26 mouse cellular contexts compared by ENCODE assay signal in genomic region chr8:44993376-44993775, GRCm38 (mm10). TPM values are rescaled to one million over a fixed set of nuclear protein-coding genes. Genes with fewer than 3 reads are reported as not detected.
DNase-seq lines count a peak whose midpoint lies in the region; ATAC-seq and TF ChIP-seq lines count a peak whose summit lies in the region.
"Had no signal": no experiment of that assay in that cellular context is flagged by ENCODE, and none has a peak within 500 bp of the region (broad histone marks: within the 10 kb centered on the region; RNA-seq: fewer than 3 reads in every experiment).

No protein-coding gene starts in this region.

- ATAC-seq in frontal cortex, adult (ENCODE audit: low TSS enrichment): peak; percentile 45; the same call in 1 of the 2 replicates
- no peak for ATAC-seq in intestine, embryonic 14.5 days (replicated peaks; ENCODE audit: low FRiP score, low TSS enrichment, low read depth)
- ATAC-seq in intestine, embryonic 16.5 days: no peak
- ATAC-seq in erythroblast, adult 5-6 weeks (replicated peaks; ENCODE audit: low FRiP score, poor library complexity, severe bottlenecking): no peak
- ATAC-seq in hindbrain, postnatal 0 days: no peak
- ATAC-seq: activated CD4-positive, CD25-positive, alpha-beta regulatory T cell, adult 4 months; forebrain, embryonic 16.5 days; intestine, postnatal 0 days; midbrain, embryonic 13.5 days; Patski had no signal

- no peak overlapping the region for H3K4me3 ChIP-seq in intestine, embryonic 14.5 days (ENCODE audit: low read depth, low read length)
- no peak overlapping the region for H3K4me3 ChIP-seq in intestine, embryonic 16.5 days (ENCODE audit: low read length)
- no peak overlapping the region for H3K4me3 ChIP-seq in hindbrain, postnatal 0 days (ENCODE audit: low read length)
- H3K4me3 ChIP-seq: embryonic facial prominence, embryonic 10.5 days; hindbrain, embryonic 15.5 days; liver, embryonic 13.5 days; midbrain, embryonic 13.5 days; neural tube, embryonic 12.5 days had no signal

- 63% methylated on average over 4 of the region's 4 CpGs for WGBS in intestine, embryonic 14.5 days
- WGBS in intestine, embryonic 16.5 days: 48% methylated on average over 4 of the region's 4 CpGs
- 47% methylated on average over 4 of the region's 4 CpGs for WGBS in hindbrain, postnatal 0 days

- no peaks in the 10 kb centered on the region for H3K9me3 ChIP-seq in intestine, embryonic 14.5 days (ENCODE audit: control insufficient read depth, low read length)
- no peaks in the 10 kb centered on the region for H3K9me3 ChIP-seq in intestine, embryonic 16.5 days (ENCODE audit: control insufficient read depth, low read length)
- H3K9me3 ChIP-seq in hindbrain, postnatal 0 days (ENCODE audit: low read length): no peaks in the 10 kb centered on the region
- H3K9me3 ChIP-seq: embryonic facial prominence, embryonic 10.5 days; forebrain, embryonic 10.5 days; hindbrain, embryonic 15.5 days; liver, embryonic 13.5 days; midbrain, embryonic 13.5 days; neural tube, embryonic 12.5 days had no signal

- peaks cover 33% of the 10 kb centered on the region for H3K4me1 ChIP-seq in intestine, embryonic 14.5 days (replicated peaks; ENCODE audit: control insufficient read depth, insufficient read depth, low read length)
- peaks cover 39% of the 10 kb centered on the region for H3K4me1 ChIP-seq in intestine, embryonic 16.5 days (ENCODE audit: control insufficient read depth, insufficient read depth, low read length)
- peaks cover 17% of the 10 kb centered on the region; the same call in 1 of the 2 replicates for H3K4me1 ChIP-seq in hindbrain, postnatal 0 days (ENCODE audit: insufficient read depth, low read length)
- H3K4me1 ChIP-seq: liver, embryonic 13.5 days had no signal

- H3K27ac ChIP-seq in intestine, embryonic 14.5 days (ENCODE audit: low read depth): no peak overlapping the region
- no peak overlapping the region for H3K27ac ChIP-seq in intestine, embryonic 16.5 days (ENCODE audit: low read length)
- H3K27ac ChIP-seq in hindbrain, postnatal 0 days: no peak overlapping the region
- H3K27ac ChIP-seq: embryonic facial prominence, embryonic 10.5 days; hindbrain, embryonic 15.5 days; liver, embryonic 13.5 days; midbrain, embryonic 13.5 days; neural tube, embryonic 12.5 days had no signal

- H3K4me2 ChIP-seq in intestine, embryonic 14.5 days (ENCODE audit: low read length): no peak overlapping the region
- no peak overlapping the region for H3K4me2 ChIP-seq in intestine, embryonic 16.5 days (ENCODE audit: low read depth, low read length)
- no peak overlapping the region for H3K4me2 ChIP-seq in hindbrain, postnatal 0 days (ENCODE audit: low read depth, low read length)
- H3K4me2 ChIP-seq: heart, embryonic 11.5 days; hindbrain, embryonic 15.5 days; liver, embryonic 13.5 days; midbrain, embryonic 13.5 days; neural tube, embryonic 12.5 days had no signal

- H3K27me3 ChIP-seq in intestine, embryonic 14.5 days (replicated peaks; ENCODE audit: control insufficient read depth, insufficient read depth, low read length): no peaks in the 10 kb centered on the region
- H3K27me3 ChIP-seq in intestine, embryonic 16.5 days (replicated peaks; ENCODE audit: control insufficient read depth, insufficient read depth, low read length): no peaks in the 10 kb centered on the region
- no peaks in the 10 kb centered on the region for H3K27me3 ChIP-seq in hindbrain, postnatal 0 days (ENCODE audit: insufficient read depth, low read length)
- H3K27me3 ChIP-seq: hindbrain, embryonic 15.5 days; neural tube, embryonic 12.5 days; Patski had no signal

- TF ChIP-seq CTCF in hindbrain, postnatal 0 days (IDR thresholded peaks at IDR 0.05; ENCODE audit: low read depth): no peak

- no peak for DNase-seq in frontal cortex, postnatal 10 days (ENCODE audit: low spot score in 2 of 2)
- peak; percentile 42 for DNase-seq in intestine, embryonic 14.5 days (ENCODE audit: low spot score)
- DNase-seq in ES-CJ7 (ENCODE audit: low read depth, low spot score): peak; percentile 42
- peak; percentile 57 for DNase-seq in adrenal gland, postnatal 10 days
- no peak for DNase-seq in hindbrain, postnatal 0 days (ENCODE audit: low spot score)
- DNase-seq: cerebellum, adult 9-10 months; kidney, postnatal 25 days; liver, embryonic 13.5 days; lung, adult 2 months; lung, postnatal 14 days; thymus, adult 18-20 months; thymus, postnatal 4 days had no signal

- H3K36me3 ChIP-seq in intestine, embryonic 14.5 days (ENCODE audit: control insufficient read depth, insufficient read depth, low read length): peaks cover 23% of the 10 kb centered on the region
- no peaks in the 10 kb centered on the region for H3K36me3 ChIP-seq in intestine, embryonic 16.5 days (ENCODE audit: control insufficient read depth, insufficient read depth, low read length)
- H3K36me3 ChIP-seq in hindbrain, postnatal 0 days (ENCODE audit: insufficient read depth, low read length): no peaks in the 10 kb centered on the region; the same call in 1 of the 2 replicates
- H3K36me3 ChIP-seq: G1E; hindbrain, embryonic 15.5 days; liver, embryonic 13.5 days; midbrain, embryonic 13.5 days; neural tube, embryonic 12.5 days had no signal

- no peak overlapping the region for H3K9ac ChIP-seq in intestine, embryonic 14.5 days (ENCODE audit: low read length)
- H3K9ac ChIP-seq in intestine, embryonic 16.5 days (ENCODE audit: low read depth, low read length): no peak overlapping the region
- H3K9ac ChIP-seq in hindbrain, postnatal 0 days (replicated peaks; ENCODE audit: low read length): no peak overlapping the region
- H3K9ac ChIP-seq: hindbrain, embryonic 15.5 days; liver, embryonic 13.5 days; midbrain, embryonic 13.5 days; neural tube, embryonic 12.5 days had no signal

RNA-seq across cellular contexts. Expression of gene Fat1, which starts 58.1 kb away (rescaled TPM):
- polyA plus RNA-seq in intestine, embryonic 14.5 days (2014; fragmentation: Nextera tagmentation; extraction: Ambion mirVana): 29.3 and 29.7 TPM in 2 replicates
- polyA plus RNA-seq in intestine, embryonic 16.5 days (2015; fragmentation: Nextera tagmentation; extraction: Ambion mirVana): 10.8 and 11.4 TPM in 2 replicates
- 10 to 100 TPM; 49.8 to 60.2 TPM for total RNA-seq in adrenal gland, postnatal 10 days (2021)
- total RNA-seq in erythroblast, adult 5-6 weeks (2015; ENCODE audit: low replicate concordance): under 0.01 TPM in 1 of 2 replicates, not detected in the other
- 0.17 TPM in 1 of 2 replicates, not detected in the other for total RNA-seq in erythroblast, adult 5-6 weeks (2017; ENCODE audit: low replicate concordance)
- 89.5 and 114 TPM in 2 replicates for total RNA-seq in hindbrain, postnatal 0 days (2014; rRNA removed)
- 10.0 and 10.5 TPM in 2 replicates for polyA plus RNA-seq in hindbrain, postnatal 0 days (2015; fragmentation: Nextera tagmentation; extraction: Ambion mirVana)
- polyA plus RNA-seq: G1E had no signal

Comparison
In these comparisons a context has a peak if more than half of its experiments do, and no peak if none do; other contexts are left out.
1. DNase-seq: peak in intestine, embryonic 14.5 days (single experiment), ES-CJ7 (single experiment) and adrenal gland, postnatal 10 days (single experiment); none in frontal cortex, postnatal 10 days (0 of 2) and hindbrain, postnatal 0 days (single experiment).
2. RNA of gene Fat1, which starts 58.1 kb away (total RNA-seq): 89.5 to 114 TPM in hindbrain, postnatal 0 days and 49.8 to 60.2 TPM in adrenal gland, postnatal 10 days; under 0.01 to 0.17 TPM in erythroblast, adult 5-6 weeks; every median in the first group is over 10 times any median in the second.